ENCODE assay signal across 16 mouse cellular contexts in genomic region chr2:168574934-168575333, GRCm38 (mm10). TPM values are rescaled to one million over a fixed set of nuclear protein-coding genes. Genes with fewer than 3 reads are reported as not detected.
DNase-seq lines count a peak whose midpoint lies in the region; ATAC-seq lines count a peak whose summit lies in the region.
"Had no signal": no experiment of that assay in that cellular context is flagged by ENCODE, and none has a peak within 500 bp of the region (broad histone marks: within the 10 kb centered on the region; RNA-seq: fewer than 3 reads in every experiment).

No protein-coding gene starts in this region.

- DNase-seq in embryonic facial prominence, embryonic 10.5 days (ENCODE audit: low spot score), result no peak
- DNase-seq in kidney, postnatal 4 days, result no peak
- peak; percentile 51 for DNase-seq in kidney, postnatal 36 days
- DNase-seq in thymus, postnatal 36 days, result peak; percentile 37 to 55
- no peak for DNase-seq in layer of hippocampus, adult 9-10 months (ENCODE audit: low spot score)
- DNase-seq in cerebellum, postnatal 14 days, result no peak
- DNase-seq: adrenal gland, postnatal 14 days; cerebellum, adult 18-20 months; heart, adult 2 months; right cerebral cortex, postnatal 25 days had no signal

- no peaks in the 10 kb centered on the region for H3K27me3 ChIP-seq in embryonic facial prominence, embryonic 13.5 days
- H3K27me3 ChIP-seq in embryonic facial prominence, embryonic 10.5 days (replicated peaks; ENCODE audit: low read depth, poor library complexity, severe bottlenecking), result peaks cover 19% of the 10 kb centered on the region
- H3K27me3 ChIP-seq in kidney, embryonic 16.5 days (ENCODE audit: insufficient read depth, low read length), result no peaks in the 10 kb centered on the region
- H3K27me3 ChIP-seq: neural tube, embryonic 12.5 days; Patski had no signal

- 49% methylated on average over 10 of the region's 10 CpGs for WGBS in embryonic facial prominence, embryonic 13.5 days
- WGBS in embryonic facial prominence, embryonic 10.5 days, result 69% methylated on average over 10 of the region's 10 CpGs
- WGBS in kidney, embryonic 16.5 days, result 51% methylated on average over 10 of the region's 10 CpGs

- peaks cover 7% of the 10 kb centered on the region; the same call in 1 of the 2 replicates for H3K36me3 ChIP-seq in embryonic facial prominence, embryonic 13.5 days
- no peaks in the 10 kb centered on the region for H3K36me3 ChIP-seq in embryonic facial prominence, embryonic 10.5 days (replicated peaks)
- peaks cover 7% of the 10 kb centered on the region; the same call in 1 of the 2 replicates for H3K36me3 ChIP-seq in kidney, embryonic 16.5 days (ENCODE audit: insufficient read depth, low read length)
- H3K36me3 ChIP-seq: liver, embryonic 15.5 days; midbrain, embryonic 10.5 days; neural tube, embryonic 12.5 days had no signal

- peaks cover 51% of the 10 kb centered on the region for H3K4me1 ChIP-seq in embryonic facial prominence, embryonic 13.5 days
- H3K4me1 ChIP-seq in embryonic facial prominence, embryonic 10.5 days, result peaks cover 46% of the 10 kb centered on the region
- peaks cover 40% of the 10 kb centered on the region for H3K4me1 ChIP-seq in kidney, embryonic 16.5 days (ENCODE audit: insufficient read depth, low read length)
- H3K4me1 ChIP-seq: neural tube, embryonic 12.5 days had no signal

- H3K4me2 ChIP-seq in embryonic facial prominence, embryonic 13.5 days, result no peak overlapping the region
- no peak overlapping the region for H3K4me2 ChIP-seq in kidney, embryonic 16.5 days (replicated peaks; ENCODE audit: low read depth, low read length)
- H3K4me2 ChIP-seq: liver, embryonic 15.5 days; neural tube, embryonic 12.5 days had no signal

- no peak overlapping the region for H3K4me3 ChIP-seq in embryonic facial prominence, embryonic 13.5 days
- H3K4me3 ChIP-seq in embryonic facial prominence, embryonic 10.5 days, result no peak overlapping the region
- H3K4me3 ChIP-seq in kidney, embryonic 16.5 days (ENCODE audit: low read length), result no peak overlapping the region
- H3K4me3 ChIP-seq: heart, adult 2 months; liver, embryonic 15.5 days; midbrain, embryonic 10.5 days; neural tube, embryonic 12.5 days had no signal

- ATAC-seq in embryonic facial prominence, embryonic 13.5 days (ENCODE audit: insufficient number of reproducible peaks, insufficient read depth, low FRiP score, low TSS enrichment, low read depth), result no peak
- ATAC-seq in kidney, embryonic 16.5 days (ENCODE audit: low FRiP score, low TSS enrichment), result no peak
- ATAC-seq: Patski had no signal

- H3K9ac ChIP-seq in embryonic facial prominence, embryonic 13.5 days, result no peak overlapping the region
- peak overlapping the region; percentile 25; the same call in 1 of the 2 replicates for H3K9ac ChIP-seq in kidney, embryonic 16.5 days (replicated peaks; ENCODE audit: low read length)
- H3K9ac ChIP-seq: liver, embryonic 15.5 days; neural tube, embryonic 12.5 days had no signal

- H3K27ac ChIP-seq in embryonic facial prominence, embryonic 13.5 days, result 0 out of 2 replicates have a peak overlapping the region, but pooled peaks have one; percentile 18
- H3K27ac ChIP-seq in embryonic facial prominence, embryonic 10.5 days (replicated peaks), result no peak overlapping the region
- H3K27ac ChIP-seq in kidney, embryonic 16.5 days (ENCODE audit: low read length), result peak overlapping the region; percentile 92
- H3K27ac ChIP-seq: heart, adult 2 months; liver, embryonic 15.5 days; midbrain, embryonic 10.5 days; neural tube, embryonic 12.5 days had no signal

- H3K9me3 ChIP-seq in embryonic facial prominence, embryonic 13.5 days, result no peaks in the 10 kb centered on the region; the same call in 1 of the 2 replicates
- 0 out of 2 replicates have a peak, but pooled peaks cover 8% of the 10 kb centered on the region for H3K9me3 ChIP-seq in embryonic facial prominence, embryonic 10.5 days
- H3K9me3 ChIP-seq in kidney, embryonic 16.5 days (ENCODE audit: low read length), result 0 out of 2 replicates have a peak, but pooled peaks cover 3% of the 10 kb centered on the region
- H3K9me3 ChIP-seq: liver, embryonic 15.5 days; neural tube, embryonic 12.5 days had no signal

RNA-seq across cellular contexts. Expression of gene Nfatc2, which starts 26.5 kb away (rescaled TPM):
- polyA plus RNA-seq in embryonic facial prominence, embryonic 13.5 days (2015; fragmentation: Nextera tagmentation; extraction: Ambion mirVana), result 4.9 and 5.9 TPM in 2 replicates
- polyA plus RNA-seq in embryonic facial prominence, embryonic 10.5 days (2016; fragmentation: Nextera tagmentation; extraction: Ambion mirVana), result 0.45 and 0.66 TPM in 2 replicates
- 2.6 and 2.8 TPM in 2 replicates for polyA plus RNA-seq in kidney, embryonic 16.5 days (2015; fragmentation: Nextera tagmentation; extraction: Ambion mirVana)

Comparison
In these comparisons a context has a peak if more than half of its experiments do, and no peak if none do; other contexts are left out.
1. DNase-seq: peak in kidney, postnatal 36 days (2 of 2) and thymus, postnatal 36 days (2 of 2); none in embryonic facial prominence, embryonic 10.5 days (single experiment), kidney, postnatal 4 days (0 of 2), layer of hippocampus, adult 9-10 months (single experiment) and cerebellum, postnatal 14 days (0 of 2).